Mouse (Mus musculus): ENCODE measurements around the gene Ercc4.
"Not testable (repeated sequence)": the region's sequence is repeated elsewhere in the genome, so short reads cannot be mapped to it uniquely, and the experiment has no call there.

The Ercc4 gene

DNA sequence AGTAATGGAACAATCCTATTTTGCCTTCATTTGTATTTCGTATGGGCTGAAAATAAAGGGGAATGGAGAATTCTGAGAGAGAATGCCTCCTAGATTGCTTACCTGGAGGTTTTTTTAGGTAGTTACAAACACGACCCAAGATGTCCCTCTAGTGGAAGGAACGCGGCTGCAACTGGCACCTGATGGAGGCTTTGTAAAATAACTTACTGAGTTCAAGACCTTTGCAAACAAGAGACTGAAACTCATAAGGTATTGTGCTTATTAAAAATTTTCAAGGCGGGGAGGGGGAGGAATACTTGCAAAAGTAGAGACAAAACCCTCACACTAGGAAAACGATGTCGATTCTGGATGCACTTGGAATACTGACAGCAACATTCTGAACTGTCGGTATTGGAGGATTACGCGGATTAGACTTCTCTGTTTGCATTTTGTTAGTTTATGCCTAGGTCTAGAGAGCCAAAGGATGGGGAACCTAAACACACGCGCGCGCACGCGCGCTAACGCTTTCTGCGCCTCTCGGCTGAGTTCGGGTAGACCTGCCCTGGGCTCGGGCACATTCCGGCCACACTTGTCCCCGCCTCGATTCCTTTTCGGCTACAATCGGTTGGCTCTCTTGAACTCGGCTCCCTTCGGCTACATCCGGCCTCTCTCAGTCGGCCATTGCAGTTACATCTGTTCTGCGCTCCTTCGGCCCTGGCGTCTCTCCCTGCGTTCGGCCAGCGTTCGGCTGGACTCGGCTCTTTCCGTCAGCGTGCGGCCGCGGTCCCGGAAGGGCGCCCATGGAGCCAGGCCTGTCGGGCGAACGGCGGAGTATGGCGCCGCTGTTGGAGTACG is at the start of gene Ercc4:
Gene Ercc4, plus strand, starts transcription at position 529 of the 834 bp plus-strand sequence.
- peak; percentile 97 to 98 for DNase-seq

DNA sequence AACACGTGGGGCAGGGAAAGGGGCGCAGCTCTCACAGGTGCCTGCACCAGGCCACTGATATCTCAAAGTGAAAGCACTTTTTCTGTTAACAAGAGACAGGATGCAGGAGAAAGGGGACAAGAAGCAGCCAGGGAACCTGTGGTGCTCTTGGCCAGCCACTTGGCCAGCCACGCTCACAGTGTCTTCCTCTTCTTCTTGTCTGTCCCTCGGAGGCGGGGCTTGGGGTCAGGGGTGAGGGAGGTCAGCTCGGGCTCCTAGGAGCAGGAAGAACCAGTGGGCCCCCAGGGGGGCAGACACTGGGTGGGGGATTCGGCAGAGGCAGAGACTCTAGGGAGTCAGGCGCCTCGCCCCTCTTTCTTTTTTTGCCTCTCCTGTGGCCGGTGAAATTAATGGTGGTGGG is 48.4 kb upstream of the Ercc4 start:
- no peak for DNase-seq

DNA sequence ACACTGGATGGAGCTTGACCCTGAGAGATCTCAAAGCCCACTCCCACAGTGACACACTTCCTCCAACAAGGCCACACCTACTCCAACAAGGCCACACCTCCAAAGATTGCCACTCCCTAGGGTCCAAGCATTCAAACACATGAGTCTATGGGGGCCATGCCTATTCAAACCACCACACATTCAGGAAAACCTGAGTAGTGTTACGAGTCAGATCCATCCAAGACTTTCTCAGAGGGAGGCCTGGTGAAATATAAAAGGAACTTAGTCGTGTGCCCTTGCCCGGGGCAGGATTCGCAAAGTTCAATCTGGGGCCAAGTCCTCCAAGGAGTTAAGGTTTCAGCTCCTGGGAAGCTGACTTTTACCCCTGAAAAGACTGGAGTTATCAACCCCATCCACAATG is 35.3 kb upstream of the Ercc4 start:
- no peak for DNase-seq

DNA sequence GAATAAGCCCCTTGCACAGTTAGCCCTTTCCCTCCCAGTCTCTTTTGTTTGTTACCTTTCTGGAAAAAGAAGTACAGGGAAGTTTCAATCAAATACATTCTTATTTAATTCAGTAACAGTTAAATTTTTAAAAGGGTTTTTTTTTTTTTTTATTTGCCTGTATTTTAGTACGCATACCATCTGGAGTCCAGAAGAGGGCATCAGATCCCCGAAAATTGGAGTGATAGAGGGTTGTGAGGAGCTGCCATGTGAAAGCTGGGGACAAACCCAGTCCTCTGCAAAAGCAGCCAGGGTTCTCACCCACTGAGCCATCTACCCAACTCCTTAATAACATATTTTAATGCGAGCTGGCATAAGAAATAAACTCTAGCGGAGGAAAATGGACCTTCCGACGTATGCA is 29.3 kb upstream of the Ercc4 start:
- no peak for DNase-seq

DNA sequence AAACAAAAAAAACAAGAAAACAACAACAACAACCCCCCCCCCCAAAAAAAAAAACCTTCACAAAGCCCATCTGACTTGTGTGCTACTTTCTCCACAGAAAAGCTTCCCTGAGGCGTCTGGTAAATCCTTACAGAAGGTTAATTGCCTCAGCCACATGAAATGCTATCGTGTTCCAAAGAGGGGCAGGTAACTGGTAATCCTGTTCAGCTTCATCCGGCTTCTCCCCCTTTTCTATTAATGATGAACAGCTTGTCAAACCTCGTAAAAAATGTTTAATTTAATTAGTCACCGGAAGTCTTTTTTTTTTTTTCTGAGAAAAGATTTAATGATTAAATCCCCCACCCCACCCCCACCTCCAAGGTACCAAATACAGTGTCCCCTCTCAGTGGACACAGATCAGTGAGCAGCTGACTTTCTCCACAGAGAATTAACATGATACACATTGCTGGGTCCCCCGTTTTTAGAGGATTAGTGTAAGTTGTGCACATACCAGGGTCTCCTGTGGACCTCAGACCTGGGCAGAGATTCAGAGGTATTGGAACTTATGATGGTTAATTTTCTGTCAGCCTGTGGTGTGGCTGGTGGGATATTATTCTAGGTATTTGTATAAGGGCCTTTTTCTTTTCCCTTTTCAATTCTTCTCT is 26.2 kb upstream of the Ercc4 start:
- peak; percentile 34 to 60 for DNase-seq

DNA sequence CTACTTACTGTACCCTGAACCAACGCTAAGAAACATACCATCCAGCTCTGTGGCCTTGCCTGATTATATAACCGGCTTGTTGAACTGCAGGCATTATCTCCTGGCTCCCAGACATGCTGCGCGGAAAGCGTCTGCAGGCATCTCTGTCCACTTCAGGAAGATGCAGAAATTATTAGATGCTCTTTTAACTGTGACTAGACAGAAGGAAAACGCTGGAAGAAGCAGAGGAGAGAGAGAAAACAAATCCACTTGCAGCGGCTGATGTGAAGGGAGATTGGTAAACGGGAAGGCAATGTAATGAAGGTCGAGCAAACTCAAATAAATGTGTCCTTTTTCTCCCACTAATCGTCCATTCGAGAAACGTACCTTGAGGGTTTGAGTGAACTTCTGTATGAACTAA is 1.1 kb upstream of the Ercc4 start:
- no peak for DNase-seq

DNA sequence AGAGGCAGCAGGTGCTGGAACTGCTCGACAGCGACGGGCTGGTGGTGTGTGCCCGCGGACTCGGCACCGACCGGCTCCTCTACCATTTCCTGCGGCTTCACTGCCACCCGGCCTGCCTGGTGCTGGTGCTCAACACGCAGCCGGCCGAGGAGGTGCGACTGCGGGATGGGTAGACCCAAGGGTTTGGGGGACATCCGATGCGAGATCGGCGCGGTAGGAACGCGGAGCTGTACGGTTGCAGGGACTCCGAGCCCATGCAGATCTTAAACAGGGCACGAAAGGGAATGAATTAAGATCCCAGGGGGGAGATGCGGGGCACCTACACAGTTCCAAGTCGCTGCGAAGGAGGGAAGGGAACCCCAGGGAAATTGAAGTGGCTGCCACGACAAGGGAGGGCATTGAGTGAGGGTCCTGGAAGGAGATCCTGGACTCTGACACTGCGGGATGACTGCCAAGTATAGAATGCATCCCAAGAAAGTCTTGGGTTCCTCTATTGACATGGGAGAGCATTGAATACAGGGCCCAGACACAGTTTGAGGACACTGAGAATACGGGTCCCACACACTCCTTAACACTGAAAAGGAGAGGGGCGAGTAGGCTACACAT is 609 bp downstream of the Ercc4 start:
- DNase-seq = no peak

DNA sequence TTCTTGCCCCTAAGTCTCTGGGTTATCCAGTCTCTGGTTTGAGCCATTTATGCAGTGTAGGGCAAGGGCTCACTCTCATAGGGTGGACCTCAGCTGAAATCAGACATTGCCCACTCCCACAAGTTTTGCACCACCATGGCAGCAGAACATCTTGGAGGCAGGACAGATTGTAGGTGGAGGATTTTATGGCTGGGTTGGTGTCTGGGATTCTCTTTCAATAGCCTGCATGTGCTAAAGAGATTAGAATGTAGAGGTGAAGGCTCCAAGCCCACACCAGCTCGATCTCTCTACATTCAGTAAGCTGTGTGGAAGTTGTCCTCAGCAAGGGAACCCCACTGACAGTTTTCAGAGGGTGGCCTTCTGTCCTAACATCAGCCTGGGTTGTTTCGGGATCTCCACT is 5.3 kb downstream of the Ercc4 start:
- DNase-seq = no peak

DNA sequence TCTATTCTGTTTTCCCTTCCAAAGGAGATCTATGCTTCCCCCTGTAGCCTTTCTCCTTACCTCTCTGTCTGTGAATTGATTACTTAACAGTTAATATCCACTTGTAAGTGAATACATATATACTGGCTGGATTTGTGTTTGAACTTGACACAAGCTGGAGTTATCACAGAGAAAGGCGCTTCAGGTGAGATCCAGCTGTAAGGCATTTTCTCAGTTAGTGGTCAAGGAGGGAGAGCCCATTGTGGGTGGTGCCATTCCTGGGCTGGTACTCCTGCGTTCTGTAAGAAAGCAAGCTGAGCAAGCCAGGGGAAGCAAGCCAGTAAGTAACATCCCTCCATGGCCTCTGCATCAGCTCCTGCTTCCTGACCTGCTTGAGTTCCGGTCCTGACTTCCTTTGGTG is 6.0 kb downstream of the Ercc4 start:
- DNase-seq = not testable (repeated sequence)

DNA sequence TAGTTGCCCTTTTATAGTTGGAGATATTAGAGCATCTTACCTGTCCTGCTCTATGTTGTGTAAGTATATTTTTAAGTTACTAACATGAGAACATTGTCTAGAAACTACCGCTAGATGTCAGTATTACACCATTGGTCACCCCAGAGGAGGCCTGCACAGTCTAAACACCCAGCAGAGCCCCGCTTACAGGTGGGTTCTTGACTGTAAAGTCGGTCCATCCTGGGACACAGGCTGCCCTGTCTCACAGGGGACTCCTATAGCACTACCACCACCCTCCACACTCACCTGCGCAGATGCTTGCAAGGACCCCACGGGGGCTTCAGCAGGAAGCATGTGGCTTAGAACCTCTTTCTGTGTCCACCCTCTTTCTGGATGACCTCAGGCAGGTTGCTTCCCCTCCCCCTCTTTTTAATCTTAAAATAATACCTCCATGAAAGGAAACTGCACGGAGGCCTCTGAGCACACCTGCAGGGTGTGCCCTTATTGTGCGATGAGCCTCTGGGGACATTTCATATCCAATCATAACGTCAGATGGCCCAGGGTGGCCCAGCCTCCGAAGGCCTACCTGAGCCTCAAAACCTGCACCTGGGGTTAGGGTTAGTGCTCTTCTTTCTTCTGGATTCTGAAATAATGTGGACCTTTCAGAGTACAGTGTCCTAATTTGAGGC is 7.9 kb downstream of the Ercc4 start:
- DNase-seq = peak in 1 of 2 experiments; percentile 36

DNA sequence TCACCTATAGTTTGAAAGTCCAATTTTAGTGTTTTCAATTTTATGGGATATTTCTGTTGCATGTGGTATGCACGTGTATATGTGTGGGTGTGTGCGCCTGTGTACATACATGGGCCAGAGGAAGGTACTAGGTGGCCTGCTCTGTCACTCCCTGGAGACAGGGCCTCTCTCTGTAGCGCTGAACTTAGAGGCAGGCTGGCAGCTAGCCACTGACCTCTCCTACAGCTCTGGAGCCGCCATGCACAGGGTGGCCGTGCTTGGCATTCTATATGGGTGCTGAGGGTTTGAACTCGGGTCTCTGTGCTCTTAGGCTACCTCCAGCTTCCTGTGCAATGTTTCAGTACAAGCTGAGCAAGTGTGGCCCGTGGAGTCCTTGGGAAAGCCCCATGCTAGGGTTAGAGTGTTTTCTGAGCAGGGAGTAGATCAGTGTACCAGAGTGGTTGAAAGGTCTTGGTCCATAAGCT is 8.5 kb downstream of the Ercc4 start:
- DNase-seq = no peak

DNA sequence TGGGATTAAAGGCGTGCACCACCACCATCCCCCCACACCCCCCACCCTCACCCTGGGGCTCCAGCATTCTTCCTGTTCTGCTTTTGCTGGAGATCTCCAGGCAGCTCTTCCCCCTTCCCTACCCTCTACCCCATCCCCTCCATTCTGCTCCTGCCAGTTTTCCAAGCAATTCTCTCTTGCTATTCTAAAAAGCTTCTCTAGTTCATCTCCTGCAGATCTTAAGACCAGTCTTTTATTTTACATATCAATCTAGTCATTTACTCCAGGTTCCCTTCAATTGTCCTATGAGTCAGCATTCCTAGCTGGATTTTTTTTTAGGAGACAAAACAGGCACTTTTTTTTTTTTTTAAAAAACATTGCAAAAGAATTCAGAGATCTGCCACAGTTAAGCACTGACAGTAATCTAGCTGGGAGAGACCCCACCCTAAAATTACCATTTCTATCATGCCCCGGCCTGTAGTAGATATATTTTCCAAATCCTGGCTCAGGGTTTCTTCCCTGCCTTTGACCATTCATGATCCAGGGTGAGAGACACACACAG is 9.3 kb downstream of the Ercc4 start:
- no peak for DNase-seq

DNA sequence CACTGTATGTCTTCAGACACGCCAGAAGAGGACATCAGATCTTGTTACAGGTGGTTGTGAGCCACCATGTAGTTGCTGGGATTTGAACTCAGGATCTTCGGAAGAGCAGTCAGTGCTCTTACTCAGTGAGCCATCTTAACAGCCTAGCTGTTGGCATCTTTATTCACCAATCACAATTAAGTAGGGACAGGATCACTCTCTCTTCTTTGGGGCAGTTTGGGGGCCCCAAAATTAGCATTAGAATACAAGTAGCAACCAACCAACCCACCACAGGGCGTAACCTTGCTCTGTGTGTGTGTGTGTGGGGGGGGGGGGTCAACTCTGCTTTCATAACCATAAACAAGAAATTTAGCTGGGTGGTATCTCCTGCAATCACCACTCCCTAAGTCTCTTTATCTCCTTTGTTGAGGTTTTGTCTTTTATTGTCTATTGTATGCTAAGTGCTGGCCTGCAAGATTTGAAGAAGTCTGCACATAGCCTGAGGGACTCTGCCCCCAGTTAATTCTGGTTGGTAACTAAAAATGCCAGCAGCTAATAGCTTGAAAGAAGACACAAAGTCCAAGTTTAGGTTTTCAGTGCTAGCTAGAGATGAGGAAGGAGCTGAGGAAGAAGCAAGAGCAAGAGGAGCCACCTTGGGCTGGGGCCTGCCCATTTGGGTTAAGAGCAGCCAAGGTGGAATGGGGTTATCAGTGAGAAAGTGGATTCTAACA is 10.3 kb downstream of the Ercc4 start:
- no peak for DNase-seq

DNA sequence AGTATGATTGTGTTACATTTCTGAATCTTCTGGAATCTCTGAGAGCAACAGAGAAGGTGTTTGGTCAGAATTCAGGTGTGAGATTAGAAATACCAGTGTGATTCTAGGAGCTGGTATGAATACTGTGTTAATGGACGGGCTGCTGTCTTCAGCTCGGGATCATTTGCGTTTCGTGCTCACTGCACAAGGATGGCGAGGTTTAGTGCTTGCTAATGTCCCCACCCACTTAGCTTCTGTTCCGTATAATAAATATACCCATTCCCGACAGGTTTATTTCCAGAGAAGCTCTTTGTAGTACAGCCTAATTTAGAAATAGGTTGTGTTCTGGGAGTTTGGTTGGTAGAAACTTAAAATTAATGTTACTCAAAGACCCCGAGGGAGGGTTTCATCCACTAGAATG is 15.9 kb downstream of the Ercc4 start:
- no peak for DNase-seq

DNA sequence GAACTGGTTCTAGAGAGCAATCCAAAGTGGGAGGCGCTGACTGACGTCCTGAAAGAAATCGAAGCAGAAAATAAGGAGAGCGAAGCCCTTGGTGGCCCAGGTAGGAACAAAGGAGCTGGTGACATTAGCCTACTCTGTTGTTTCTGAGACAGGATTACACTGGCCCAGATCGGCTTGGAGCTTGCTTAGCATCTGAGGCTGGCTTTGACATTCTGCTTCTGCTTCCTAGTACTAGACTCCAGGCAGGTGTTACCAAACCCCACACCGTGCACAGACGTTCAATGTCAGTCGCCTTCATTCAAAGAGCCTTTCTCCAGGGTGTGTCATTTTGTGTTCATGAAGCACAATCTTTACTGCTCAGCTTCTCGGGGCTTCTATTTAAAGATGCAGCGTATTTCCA is 18.1 kb downstream of the Ercc4 start:
- DNase-seq = no peak

DNA sequence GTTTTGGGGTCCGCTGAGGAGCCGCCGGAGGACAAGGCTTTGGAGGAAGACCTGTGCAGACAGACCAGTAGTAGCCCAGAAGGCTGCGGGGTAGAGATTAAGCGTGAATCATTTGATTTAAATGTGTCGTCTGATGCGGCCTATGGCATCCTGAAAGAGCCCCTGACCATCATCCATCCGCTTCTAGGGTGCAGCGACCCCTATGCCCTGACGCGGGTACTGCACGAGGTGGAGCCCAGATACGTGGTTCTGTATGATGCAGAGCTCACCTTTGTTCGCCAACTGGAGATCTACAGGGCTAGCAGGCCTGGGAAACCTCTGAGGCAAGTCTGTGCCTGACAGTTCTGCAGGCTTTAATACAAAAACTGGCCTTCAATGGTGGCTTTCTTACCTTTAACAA is 20.9 kb downstream of the Ercc4 start:
- peak in 1 of 2 experiments; percentile 43 for DNase-seq

DNA sequence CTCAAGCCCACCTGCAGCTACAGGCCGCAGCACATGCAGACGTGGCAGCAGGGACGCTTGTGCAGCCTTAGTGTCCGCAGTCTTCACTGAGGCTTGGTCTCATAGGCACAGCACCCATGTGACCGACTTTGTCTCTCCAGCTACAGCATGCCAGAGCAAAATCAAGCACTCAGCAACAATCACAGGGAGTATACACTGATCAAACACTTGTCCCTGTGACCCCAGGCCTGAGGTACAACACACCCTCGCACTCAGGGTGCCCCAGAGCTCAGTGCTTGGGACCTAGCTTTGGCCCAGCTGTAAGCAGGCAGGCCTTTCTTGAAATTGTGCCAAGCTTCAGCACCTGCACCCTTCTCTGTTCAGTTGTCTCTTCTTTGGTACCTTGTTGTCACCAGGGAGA is 31.7 kb downstream of the Ercc4 start:
- no peak for DNase-seq

DNA sequence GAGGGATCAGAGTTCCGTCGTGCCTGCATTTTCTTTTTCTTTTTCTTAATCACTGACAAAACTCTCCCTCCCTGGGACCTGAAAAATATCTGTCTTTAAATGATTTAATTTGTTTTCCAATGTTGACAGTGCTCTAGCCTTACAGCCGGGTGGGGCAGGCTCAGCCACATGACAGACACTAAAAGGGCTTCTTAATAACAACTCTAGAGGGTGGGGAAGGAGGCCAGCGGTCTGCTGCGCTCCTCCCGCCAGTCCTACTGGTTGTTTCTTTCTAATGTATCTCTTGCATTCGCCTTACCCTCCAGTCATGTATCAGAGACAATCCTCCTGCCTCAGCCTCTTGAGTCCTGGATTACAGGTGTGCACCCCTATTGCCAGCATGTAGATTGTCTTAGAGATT is 34.4 kb downstream of the Ercc4 start:
- no peak for DNase-seq

DNA sequence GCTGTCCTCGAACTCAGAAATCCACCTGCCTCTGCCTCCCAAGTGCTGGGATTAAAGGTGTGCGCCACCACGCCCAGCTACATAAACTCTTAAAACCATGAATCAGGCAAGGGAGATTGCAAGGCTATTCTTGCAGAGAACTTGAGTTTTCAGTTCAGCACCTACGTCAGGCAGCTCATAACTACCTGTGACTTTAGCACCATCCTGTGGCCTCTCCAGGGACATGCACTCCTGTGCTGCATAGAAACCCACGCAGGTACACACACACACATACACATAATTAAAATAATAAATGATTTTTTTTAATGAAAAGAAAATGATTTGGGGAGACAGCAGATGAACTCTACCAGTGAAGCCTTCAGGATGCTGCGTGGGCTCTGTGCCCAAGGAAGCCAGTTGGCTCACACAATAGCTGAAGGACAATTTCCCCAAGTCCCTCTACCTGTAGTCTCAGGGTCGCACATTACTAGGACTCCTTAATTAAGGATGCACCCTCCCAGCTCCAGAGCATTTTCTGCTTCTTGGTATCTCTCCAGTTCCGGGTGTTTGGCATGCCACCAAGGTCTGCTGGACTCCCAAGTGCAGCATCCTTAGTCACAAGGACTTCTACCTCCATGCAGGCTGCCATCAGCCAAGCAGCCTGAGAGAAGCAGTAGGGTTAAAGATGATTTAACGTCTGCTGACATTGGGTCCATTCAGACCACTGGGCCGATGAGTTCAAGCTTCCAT is 35.4 kb downstream of the Ercc4 start:
- no peak for DNase-seq

DNA sequence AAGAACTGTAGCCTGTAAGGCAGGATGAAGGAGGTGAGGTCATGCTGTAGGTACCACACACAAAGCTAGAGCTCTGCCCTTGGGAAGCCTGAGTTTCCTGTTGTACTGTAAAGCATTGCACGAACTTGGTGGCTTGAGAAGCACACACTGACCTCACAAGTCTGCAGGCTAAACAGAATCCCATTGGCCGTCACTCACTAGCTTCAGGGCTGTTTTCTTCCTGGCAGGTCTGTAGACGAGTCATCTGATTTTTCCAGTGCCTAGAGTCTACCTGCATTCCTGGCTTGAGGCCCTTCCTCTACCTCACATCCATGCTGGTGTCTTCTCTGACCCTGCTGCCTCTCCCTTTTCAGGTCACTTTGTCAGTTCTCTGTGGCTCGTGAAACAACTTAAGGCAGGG is 36.7 kb downstream of the Ercc4 start:
- no peak for DNase-seq

DNA sequence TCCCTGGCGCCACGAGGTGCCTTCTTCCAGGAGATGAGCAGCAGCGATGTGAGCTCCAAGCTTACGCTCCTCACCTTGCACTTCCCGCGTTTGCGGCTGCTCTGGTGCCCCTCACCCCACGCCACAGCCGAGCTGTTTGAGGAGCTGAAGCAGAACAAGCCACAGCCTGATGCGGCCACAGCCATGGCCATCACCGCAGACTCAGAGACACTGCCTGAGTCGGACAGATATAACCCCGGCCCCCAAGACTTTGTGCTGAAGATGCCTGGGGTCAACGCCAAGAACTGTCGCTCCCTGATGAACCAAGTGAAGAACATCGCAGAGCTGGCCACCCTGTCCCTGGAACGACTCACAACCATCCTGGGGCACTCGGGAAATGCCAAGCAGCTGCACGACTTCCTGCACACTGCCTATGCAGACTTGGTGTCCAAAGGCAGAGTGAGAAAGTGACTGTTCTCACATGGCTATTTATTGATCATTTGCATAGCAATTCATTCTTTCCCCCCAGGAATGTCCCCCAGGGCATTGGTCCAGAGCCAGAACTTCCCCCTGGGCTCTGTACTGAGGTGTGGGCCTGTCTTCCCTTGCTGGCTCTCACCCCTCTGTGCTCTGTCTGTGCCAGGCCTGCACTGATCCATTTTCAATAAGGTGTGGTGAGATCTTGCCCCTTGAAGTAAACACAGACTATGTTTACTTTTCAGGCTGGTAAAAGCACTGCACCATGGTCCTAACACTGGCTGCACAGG is 38.5 kb downstream of the Ercc4 start:
- DNase-seq = no peak

Data from kidney, adult 8-10 months (tissue).